Mouse (Mus musculus) neural tube, embryonic 15.5 days (tissue): ENCODE results near the gene Tmem119. TPM values are rescaled to one million over a fixed set of nuclear protein-coding genes. Genes with fewer than 3 reads are reported as not detected.
A peak's percentile ranks its signal among the peaks of the same experiment; 100 is the strongest.
"Not testable (repeated sequence)": the region's sequence is repeated elsewhere in the genome, so short reads cannot be mapped to it uniquely, and the experiment has no call there.

ENCODE experiments used
- ATAC-seq: fragments of 200-750 bp; cut with Nextera tagmentation; 2 replicates; pipeline ENCODE4 v1.8.0; 2017; ENCODE audit warnings: mild to moderate bottlenecking, moderate TSS enrichment, moderate library complexity; ENCODE audit not compliant: low FRiP score
- H3K27ac ChIP-seq: fragments of 300-500 bp; sonication (generic); replicated peaks from 2 replicates; pipeline ENCODE4 v1.5.1; 2015; ENCODE audit warnings: mild to moderate bottlenecking, inconsistent platforms
- H3K27me3 ChIP-seq: fragments of 300-500 bp; sonication (generic); replicated peaks from 2 replicates; pipeline ENCODE4 v1.6.1; 2015; ENCODE audit warnings: inconsistent platforms
- H3K36me3 ChIP-seq: fragments of 300-500 bp; sonication (generic); 2 replicates; pipeline ENCODE4 v1.6.1; 2015; ENCODE audit warnings: inconsistent platforms
- H3K4me1 ChIP-seq: fragments of 300-500 bp; sonication (generic); 2 replicates; pipeline ENCODE4 v1.6.1; 2015; ENCODE audit warnings: inconsistent platforms
- H3K4me2 ChIP-seq: fragments of 300-500 bp; sonication (generic); 2 replicates; pipeline ENCODE4 v1.6.1; 2015; ENCODE audit warnings: inconsistent platforms, mild to moderate bottlenecking, moderate library complexity
- H3K4me3 ChIP-seq: fragments of 300-500 bp; sonication (generic); replicated peaks from 2 replicates; pipeline ENCODE4 v1.5.1; 2015; ENCODE audit warnings: mild to moderate bottlenecking, inconsistent platforms
- H3K9ac ChIP-seq: fragments of 300-500 bp; sonication (generic); replicated peaks from 2 replicates; pipeline ENCODE4 v1.6.1; 2015; ENCODE audit warnings: mild to moderate bottlenecking, inconsistent platforms
- H3K9me3 ChIP-seq: fragments of 300-500 bp; sonication (generic); replicated peaks from 2 replicates; pipeline ENCODE4 v1.6.1; 2016; ENCODE audit warnings: inconsistent platforms
- WGBS: fragments of 180-500 bp; shearing (Covaris S2); methylation state at CpG from one replicate; pipeline ENCODE4 v1.1.7; 2015; ENCODE audit warnings: mixed read lengths; 5-methylcytosine and 5-hydroxymethylcytosine counted together
- polyA plus RNA-seq: library from polyadenylated mRNA; unstranded; fragments of >200 nt; fragmentation: Nextera tagmentation; extraction: Ambion mirVana; gene quantifications from 2 replicates; pipeline ENCODE4 v1.2.1, GENCODE M21; 2015

Tmem119 gene
- polyA plus RNA-seq, 1 experiment from 2014 or later, result 12.1 TPM

DNA sequence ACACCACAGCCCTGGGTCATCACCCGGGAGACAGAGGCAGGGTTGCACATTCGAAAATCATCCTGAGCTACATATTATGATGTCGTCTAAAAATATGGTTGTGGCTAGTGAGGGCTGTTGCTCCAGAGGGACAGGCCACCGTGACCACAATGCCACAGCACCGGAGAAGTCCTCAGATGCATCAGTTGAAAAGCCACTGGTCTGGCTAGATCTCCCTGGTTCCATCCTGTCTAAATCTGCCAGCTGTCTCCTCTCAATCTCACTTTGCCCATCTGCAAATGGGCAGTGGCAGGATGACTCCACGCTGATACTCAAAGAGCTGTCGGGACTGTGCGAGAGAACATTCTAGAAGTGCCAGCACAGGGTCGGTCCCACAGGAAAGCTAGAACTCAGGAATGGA lies 1.8 kb downstream of the Tmem119 start:
- Histone ChIP-seq H3K4me3 (no peak overlapping the region), H3K9ac (no peak overlapping the region), H3K27me3 (0 out of 2 replicates have a peak, but pooled peaks cover 3% of the 10 kb centered on the region), H3K9me3 (no peaks in the 10 kb centered on the region), H3K4me1 (peaks cover 8% of the 10 kb centered on the region), H3K36me3 (no peaks in the 10 kb centered on the region), H3K4me2 (peak overlapping the region; percentile 30), H3K27ac (no peak overlapping the region)
- 83% methylated on average over 9 of the region's 9 CpGs for WGBS
- ATAC-seq, result no peak

DNA sequence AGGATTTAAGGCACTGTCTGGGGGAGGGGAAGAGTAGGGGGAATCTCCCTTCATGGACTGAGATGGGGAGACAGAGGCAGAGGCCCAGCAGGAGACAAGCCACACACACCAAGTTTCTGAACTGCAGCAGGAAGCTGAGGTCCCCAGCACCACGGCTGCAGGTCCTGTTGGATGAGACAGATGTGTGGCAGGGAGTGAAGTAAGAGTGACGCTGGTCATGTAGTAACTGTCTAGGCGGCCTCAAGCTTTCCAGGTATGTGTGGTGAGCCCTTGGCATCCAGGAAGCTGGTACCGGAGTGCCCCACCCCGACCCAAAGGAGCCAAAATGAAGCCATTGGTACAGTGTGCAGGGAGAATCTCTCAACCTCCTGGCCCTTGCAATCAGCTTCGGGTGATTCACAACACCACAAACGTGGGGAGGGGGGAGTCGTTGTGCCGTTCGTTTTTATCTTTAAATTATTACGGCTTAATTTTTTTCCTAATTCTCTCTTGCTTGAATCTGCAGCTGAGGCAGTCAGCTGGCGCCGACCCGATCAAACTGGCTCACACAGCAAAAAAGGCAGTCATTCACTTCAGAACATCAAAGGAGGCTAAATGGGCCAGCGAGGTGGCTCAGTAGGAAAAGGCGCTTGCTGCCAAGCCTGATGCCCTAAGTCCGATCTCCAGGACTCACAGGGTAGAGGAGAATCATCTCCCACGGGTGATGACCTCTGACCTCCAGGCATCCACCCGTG lies 3.0 kb downstream of the Tmem119 start:
- Histone ChIP-seq H3K4me1 (peaks cover 8% of the 10 kb centered on the region), H3K9me3 (no peaks in the 10 kb centered on the region), H3K4me3 (no peak overlapping the region), H3K27me3 (0 out of 2 replicates have a peak, but pooled peaks cover 3% of the 10 kb centered on the region), H3K4me2 (peak overlapping the region; percentile 17), H3K36me3 (no peaks in the 10 kb centered on the region), H3K27ac (no peak overlapping the region), H3K9ac (no peak overlapping the region)
- 11% methylated on average over 19 of the region's 19 CpGs for whole genome bisulfite sequencing
- no peak for ATAC-seq

DNA sequence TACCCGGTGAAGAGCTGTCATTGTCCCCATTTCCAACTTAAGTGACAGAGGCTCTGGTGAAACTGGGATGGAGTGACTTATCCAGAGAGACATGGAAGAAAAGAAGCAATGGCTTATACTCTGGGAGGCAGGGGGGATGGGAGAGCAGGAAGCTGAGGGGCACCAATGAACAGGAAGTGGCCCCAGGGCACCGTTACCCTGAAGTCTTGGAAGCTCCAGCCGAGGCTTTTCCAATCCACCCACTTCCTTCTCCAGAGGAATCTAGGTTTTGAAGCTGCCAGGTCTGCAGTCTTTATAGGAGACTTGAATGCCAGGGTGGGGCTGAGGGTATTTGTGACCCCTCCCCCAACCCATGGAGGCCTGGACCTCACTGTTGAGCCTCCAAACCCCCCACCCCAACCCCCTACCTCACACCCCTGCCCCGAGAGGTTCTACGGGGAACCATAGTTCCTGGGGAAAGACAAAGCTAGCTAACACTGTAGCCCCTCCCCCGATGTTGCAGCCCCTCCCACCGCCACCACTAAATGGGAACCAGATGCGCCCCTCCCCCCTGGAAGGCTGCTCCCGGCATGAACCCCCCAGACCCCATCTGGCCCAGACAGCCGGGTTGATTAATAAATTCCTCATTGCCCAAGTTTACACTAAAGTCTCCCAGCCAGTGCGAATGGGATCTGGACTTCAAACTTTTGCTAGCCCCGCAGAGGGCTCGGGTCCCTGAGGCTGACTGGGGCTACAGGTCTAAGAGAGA lies 3.7 kb downstream of the Tmem119 start:
- peaks cover 8% of the 10 kb centered on the region for H3K4me1 ChIP-seq
- H3K27ac ChIP-seq, result no peak overlapping the region
- H3K27me3 ChIP-seq, result 0 out of 2 replicates have a peak, but pooled peaks cover 3% of the 10 kb centered on the region
- ATAC-seq, result no peak
- H3K4me2 ChIP-seq, result peak overlapping the region; percentile 17
- H3K9me3 ChIP-seq, result no peaks in the 10 kb centered on the region
- no peak overlapping the region for H3K9ac ChIP-seq
- H3K4me3 ChIP-seq, result no peak overlapping the region
- H3K36me3 ChIP-seq, result no peaks in the 10 kb centered on the region
- 7% methylated on average over 13 of the region's 13 CpGs for WGBS

DNA sequence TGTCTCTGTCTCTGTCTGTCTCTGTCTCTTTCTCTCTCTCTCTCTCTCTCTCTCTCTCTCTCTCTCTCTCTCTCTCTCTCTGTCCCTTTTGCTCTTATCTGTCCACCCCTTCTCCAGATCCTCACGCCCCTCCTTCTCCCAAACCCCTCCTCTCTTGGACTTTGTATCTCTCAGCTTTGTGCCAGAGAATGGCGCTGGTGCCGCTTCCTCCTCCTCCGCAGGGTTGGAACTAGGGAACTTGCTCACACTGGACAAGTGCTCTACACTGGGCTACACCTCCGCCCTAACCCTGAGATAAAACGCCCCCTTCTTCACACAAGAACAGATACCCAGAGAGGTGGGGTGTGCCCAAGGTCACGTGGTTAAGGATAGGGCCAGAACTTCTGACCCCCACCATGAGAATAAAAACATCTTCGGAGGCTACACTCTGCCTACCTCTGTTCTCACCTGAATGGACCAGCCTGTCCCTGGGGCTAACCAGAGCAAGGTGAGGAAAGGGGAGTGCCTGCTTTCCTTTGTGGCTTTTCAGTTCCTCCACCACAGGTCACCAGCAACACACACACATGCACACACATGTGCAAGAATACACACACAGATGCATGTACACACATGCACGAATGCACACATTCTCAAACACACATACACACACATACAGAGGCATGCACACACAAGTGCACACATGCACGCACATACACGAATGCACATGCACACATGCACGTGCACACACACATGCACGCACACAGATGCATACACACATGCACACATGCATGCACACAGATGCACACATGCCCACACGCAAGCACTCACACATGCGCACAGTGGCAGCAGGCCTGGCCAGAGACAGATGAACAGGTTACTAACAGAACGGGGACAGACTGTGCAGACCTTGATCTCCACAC lies 8.9 kb downstream of the Tmem119 start:
- H3K4me3 ChIP-seq, result no peak overlapping the region
- H3K27ac ChIP-seq, result no peak overlapping the region
- no peaks in the 10 kb centered on the region for H3K27me3 ChIP-seq
- 88% methylated on average over 16 of the region's 16 CpGs for WGBS
- no peak overlapping the region for H3K4me2 ChIP-seq
- no peaks in the 10 kb centered on the region for H3K9me3 ChIP-seq
- ATAC-seq, result no peak
- H3K36me3 ChIP-seq, result no peaks in the 10 kb centered on the region
- H3K4me1 ChIP-seq, result peaks cover 13% of the 10 kb centered on the region
- H3K9ac ChIP-seq, result no peak overlapping the region

DNA sequence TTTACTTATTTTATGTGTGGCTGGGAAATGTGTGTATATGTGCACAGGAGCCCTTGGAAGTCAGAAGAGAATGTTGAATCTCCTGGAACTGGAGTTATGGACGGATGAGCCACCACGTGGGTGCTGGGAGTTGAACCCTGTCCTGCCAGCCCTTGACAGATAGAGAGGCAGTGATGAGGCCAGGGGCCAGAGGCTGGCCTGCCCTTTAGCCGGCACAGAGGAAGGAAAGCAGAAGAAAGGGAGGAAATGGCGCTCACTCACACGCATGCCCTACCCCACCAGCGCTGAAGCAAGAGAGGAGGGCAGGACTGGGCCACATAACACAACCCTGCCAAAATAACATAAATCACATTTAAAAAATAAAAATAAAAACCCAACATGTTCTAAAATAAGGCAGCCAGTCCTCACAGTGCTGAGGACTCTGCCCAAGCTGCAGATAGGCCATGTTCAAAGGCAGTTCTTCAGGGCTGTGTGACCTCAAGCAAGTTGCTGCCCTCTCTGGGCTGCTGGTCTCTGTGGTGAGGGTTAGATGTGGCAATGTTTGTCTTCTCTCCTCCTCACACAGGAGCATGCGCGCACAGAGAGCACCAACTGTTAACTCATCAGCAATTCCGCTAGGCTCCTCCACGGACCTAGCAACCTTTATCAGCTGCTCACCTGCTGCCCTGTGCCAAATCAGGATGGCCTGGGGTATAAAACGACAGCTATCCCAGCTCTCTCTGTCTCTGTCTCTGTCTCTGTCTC lies 9.7 kb downstream of the Tmem119 start:
- H3K27me3 ChIP-seq, result no peaks in the 10 kb centered on the region
- 76% methylated on average over 11 of the region's 11 CpGs for WGBS
- H3K4me3 ChIP-seq, result no peak overlapping the region
- no peak overlapping the region for H3K4me2 ChIP-seq
- ATAC-seq, result no peak
- peaks cover 13% of the 10 kb centered on the region for H3K4me1 ChIP-seq
- no peaks in the 10 kb centered on the region for H3K9me3 ChIP-seq
- no peaks in the 10 kb centered on the region for H3K36me3 ChIP-seq
- no peak overlapping the region for H3K27ac ChIP-seq
- no peak overlapping the region for H3K9ac ChIP-seq

DNA sequence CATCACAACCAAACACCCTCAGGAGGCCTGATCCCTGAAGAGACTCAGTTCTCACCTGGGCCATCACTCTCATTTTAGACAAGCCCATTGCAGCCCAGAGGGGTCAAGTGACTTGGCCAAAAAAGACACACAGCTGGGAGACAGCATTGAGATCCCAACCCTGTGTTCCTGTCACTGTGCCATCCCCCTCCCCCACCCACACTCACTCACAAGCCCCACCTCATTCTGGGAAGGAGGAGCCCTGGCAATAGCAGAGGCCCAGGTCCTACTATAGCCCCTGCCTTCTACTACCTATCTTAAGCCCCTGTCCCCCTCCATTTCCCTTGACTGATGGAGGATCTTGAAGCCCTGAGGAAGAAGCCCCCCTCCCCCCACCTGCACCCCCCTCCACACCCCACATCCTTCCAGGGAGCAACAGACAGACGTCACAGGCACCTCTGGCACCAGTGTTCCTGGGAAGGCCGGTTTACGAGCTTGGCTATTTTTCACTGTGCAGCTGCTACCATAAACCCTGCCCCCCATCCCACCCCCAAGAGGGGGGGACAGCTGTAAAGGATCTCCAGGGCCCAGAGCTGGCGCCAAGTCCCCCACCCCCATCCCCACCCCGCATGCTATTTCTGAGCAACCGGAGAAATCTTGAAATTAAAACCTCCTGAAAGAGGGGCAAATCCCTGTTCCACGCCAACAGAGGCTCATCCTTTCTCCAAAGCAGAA lies 11.1 kb downstream of the Tmem119 start:
- Histone ChIP-seq H3K36me3 (no peaks in the 10 kb centered on the region), H3K4me2 (no peak overlapping the region), H3K4me1 (peaks cover 13% of the 10 kb centered on the region), H3K9me3 (no peaks in the 10 kb centered on the region), H3K4me3 (no peak overlapping the region), H3K9ac (no peak overlapping the region; the same call in 1 of the 2 replicates), H3K27ac (0 out of 2 replicates have a peak overlapping the region, but pooled peaks have one; percentile 18), H3K27me3 (no peaks in the 10 kb centered on the region)
- ATAC-seq, result no peak
- WGBS, result 13% methylated on average over 7 of the region's 7 CpGs

DNA sequence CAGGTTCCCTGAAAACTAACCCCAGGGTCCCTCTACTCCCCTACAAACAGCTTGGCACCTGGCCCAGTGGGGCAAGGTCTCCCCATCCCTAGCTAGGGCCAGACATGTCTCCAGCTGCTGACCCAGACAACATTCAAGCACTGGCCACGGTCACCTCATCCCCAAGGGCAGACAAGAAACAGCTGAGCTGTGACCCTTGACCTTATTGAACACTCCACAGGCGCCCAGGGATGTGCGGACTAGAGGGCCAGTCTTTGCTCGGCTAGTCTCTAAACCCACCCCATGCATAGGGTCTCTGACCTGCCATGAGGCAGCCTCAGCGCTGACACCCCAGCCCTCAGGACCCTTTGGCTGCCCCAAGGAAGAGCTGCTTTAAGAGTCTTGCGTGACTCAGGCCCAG lies 11.7 kb downstream of the Tmem119 start:
- no peaks in the 10 kb centered on the region for H3K36me3 ChIP-seq
- H3K4me3 ChIP-seq, result no peak overlapping the region
- 31% methylated on average over 6 of the region's 6 CpGs for WGBS
- no peaks in the 10 kb centered on the region for H3K9me3 ChIP-seq
- ATAC-seq, result no peak
- H3K27me3 ChIP-seq, result 0 out of 2 replicates have a peak, but pooled peaks cover 2% of the 10 kb centered on the region
- no peak overlapping the region for H3K9ac ChIP-seq
- peaks cover 13% of the 10 kb centered on the region for H3K4me1 ChIP-seq
- no peak overlapping the region for H3K4me2 ChIP-seq
- 0 out of 2 replicates have a peak overlapping the region, but pooled peaks have one; percentile 18 for H3K27ac ChIP-seq

DNA sequence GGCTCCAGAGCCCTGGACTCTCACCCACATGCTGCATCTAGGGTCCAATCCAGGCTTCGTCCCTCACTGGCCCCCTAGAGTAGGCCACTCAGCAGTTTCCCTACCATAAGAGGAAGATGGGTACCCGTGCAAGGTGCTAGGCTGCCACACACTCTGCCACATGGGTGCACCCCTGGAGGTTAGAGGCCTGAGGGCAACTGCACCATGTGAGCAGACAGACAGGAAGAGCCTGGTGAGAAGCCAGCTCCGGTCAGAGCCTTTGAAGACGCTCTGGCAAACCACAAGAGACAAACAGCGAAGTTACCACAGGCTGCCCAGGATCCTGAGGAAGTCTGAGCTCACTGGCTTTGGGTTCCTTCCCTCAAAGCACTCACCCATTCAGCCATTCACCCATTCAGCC lies 13.3 kb downstream of the Tmem119 start:
- H3K27me3 ChIP-seq, result peaks cover 9% of the 10 kb centered on the region; the same call in 1 of the 2 replicates

DNA sequence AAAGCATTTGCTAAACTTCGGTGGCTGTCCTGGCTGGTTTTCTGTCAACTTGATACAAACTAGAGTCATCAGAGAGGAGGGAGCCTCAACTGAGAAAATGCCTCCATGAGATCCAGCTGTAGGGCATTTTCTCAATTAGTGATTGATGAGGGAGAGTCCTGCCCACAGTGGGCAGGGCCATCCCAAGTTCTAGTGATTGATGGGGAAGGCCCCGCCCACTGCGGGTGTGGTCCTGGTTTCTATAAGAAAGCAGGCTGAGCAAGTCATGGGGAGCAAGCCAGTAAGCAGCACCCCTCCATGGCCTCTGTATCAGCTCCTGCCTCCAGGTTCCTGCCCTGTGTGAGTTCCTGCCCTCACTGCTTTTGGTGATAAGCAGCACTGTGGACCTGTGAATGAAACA lies 16.2 kb downstream of the Tmem119 start:
- H3K9ac ChIP-seq, H3K4me1 ChIP-seq, H3K4me3 ChIP-seq, H3K4me2 ChIP-seq, H3K27me3 ChIP-seq, H3K9me3 ChIP-seq, H3K27ac ChIP-seq, ATAC-seq, H3K36me3 ChIP-seq: not testable (repeated sequence)
- 42% methylated on average over 3 of the region's 3 CpGs for WGBS

More for the DNA sequence above, 13.3 kb downstream of the Tmem119 start:
- Histone ChIP-seq H3K4me1 (peaks cover 15% of the 10 kb centered on the region), H3K27ac (no peak overlapping the region), H3K4me3 (no peak overlapping the region), H3K9ac (no peak overlapping the region), H3K36me3 (no peaks in the 10 kb centered on the region), H3K4me2 (no peak overlapping the region), H3K9me3 (no peaks in the 10 kb centered on the region)
- 78% methylated on average over 5 of the region's 5 CpGs for WGBS
- ATAC-seq, result no peak

DNA sequence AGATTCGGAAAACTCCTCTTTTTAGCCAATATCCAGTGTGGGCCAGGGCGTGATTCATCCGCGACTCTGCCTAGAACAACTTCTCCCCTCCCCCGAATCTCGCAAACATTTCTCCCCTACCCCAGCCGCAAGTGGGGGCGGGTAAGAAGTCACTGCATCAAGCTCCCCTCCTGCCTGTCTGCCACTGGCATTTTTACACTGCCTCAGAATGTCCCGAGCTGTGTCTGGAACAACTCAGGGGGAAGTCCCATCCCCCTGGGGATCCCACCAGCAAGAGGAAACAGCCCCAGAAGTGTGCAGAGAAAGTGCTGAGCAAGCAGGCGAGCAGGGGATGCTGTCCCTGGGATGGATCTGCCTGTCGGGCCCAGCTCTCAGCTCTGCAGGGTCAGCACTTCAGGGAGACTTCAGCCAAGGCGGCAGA lies 16.7 kb downstream of the Tmem119 start:
- WGBS, result 20% methylated on average over 12 of the region's 12 CpGs

More for the DNA sequence above, 16.7 kb downstream of the Tmem119 start:
- no peak for ATAC-seq
- Histone ChIP-seq H3K36me3 (no peaks in the 10 kb centered on the region), H3K9me3 (no peaks in the 10 kb centered on the region), H3K27me3 (peaks cover 9% of the 10 kb centered on the region; the same call in 1 of the 2 replicates), H3K27ac (peak overlapping the region; percentile 30; the same call in 1 of the 2 replicates), H3K4me2 (no peak overlapping the region), H3K4me3 (no peak overlapping the region), H3K9ac (no peak overlapping the region), H3K4me1 (peaks cover 3% of the 10 kb centered on the region; the same call in 1 of the 2 replicates)
